Mouse (Mus musculus) midbrain, embryonic 13.5 days (tissue): ENCODE measurements at regions not wholly inside any gene's neighbourhood (a gene's known extent, or its start where the extent isn't known, plus 50 kb on each side); places are given as distances from the start of the nearest gene placed in this dataset.

Source experiments
- ATAC-seq: fragments of 200-750 bp; cut with Nextera tagmentation; 2 replicates; pipeline ENCODE4 v1.8.0; 2017; ENCODE audit warnings: mild to moderate bottlenecking, moderate TSS enrichment, moderate library complexity
- H3K27ac ChIP-seq: fragments of 300-500 bp; sonication (generic); 2 replicates; pipeline ENCODE4 v1.5.1; 2015; ENCODE audit warnings: inconsistent platforms, mild to moderate bottlenecking, moderate library complexity
- H3K27me3 ChIP-seq: fragments of 300-500 bp; sonication (generic); 2 replicates; pipeline ENCODE4 v1.6.1; 2015; ENCODE audit warnings: mild to moderate bottlenecking, inconsistent platforms
- H3K36me3 ChIP-seq: fragments of 300-500 bp; sonication (generic); 2 replicates; pipeline ENCODE4 v1.6.1; 2015; ENCODE audit warnings: mild to moderate bottlenecking, inconsistent platforms
- H3K4me1 ChIP-seq: fragments of 300-500 bp; sonication (generic); replicated peaks from 2 replicates; pipeline ENCODE4 v1.6.1; 2015; ENCODE audit warnings: inconsistent platforms
- H3K4me2 ChIP-seq: fragments of 300-500 bp; sonication (generic); replicated peaks from 2 replicates; pipeline ENCODE4 v1.6.1; 2015; ENCODE audit warnings: moderate library complexity, mild to moderate bottlenecking, inconsistent platforms
- H3K4me3 ChIP-seq: fragments of 300-500 bp; sonication (generic); replicated peaks from 2 replicates; pipeline ENCODE4 v1.5.1; 2015; ENCODE audit warnings: mild to moderate bottlenecking, inconsistent platforms
- H3K9ac ChIP-seq: fragments of 300-500 bp; sonication (generic); replicated peaks from 2 replicates; pipeline ENCODE4 v1.6.1; 2015; ENCODE audit warnings: mild to moderate bottlenecking, inconsistent platforms
- H3K9me3 ChIP-seq: fragments of 300-500 bp; sonication (generic); 2 replicates; pipeline ENCODE4 v1.6.1; 2016; ENCODE audit warnings: mild to moderate bottlenecking, inconsistent platforms
- WGBS: fragments of 180-500 bp; shearing (Covaris S2); methylation state at CpG from one replicate; pipeline ENCODE4 v1.1.7; 2015; 5-methylcytosine and 5-hydroxymethylcytosine counted together

DNA sequence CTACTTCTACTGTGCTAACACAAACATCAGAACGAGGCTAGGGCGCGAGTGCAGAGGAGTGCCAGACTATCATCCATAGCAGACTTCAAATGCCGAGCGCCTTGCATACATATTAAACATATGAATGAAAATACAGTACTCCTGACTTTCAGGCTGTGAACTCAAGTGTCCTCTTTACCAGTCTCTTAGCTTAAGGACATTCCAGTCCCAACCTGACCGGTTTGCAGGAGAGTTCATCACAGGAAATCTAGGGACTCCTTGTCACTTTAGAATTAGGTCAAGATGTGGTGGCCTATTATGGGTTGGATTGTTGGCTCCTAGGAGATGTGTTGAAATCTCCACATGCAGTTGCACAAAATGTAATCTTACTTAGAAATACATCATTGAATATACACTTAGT lies 150.9 kb upstream of the Rbms1 start:
- Histone ChIP-seq H3K9ac (no peak overlapping the region), H3K4me1 (no peaks in the 10 kb centered on the region), H3K4me2 (no peak overlapping the region), H3K27ac (no peak overlapping the region), H3K4me3 (no peak overlapping the region), H3K27me3 (no peaks in the 10 kb centered on the region), H3K9me3 (no peaks in the 10 kb centered on the region), H3K36me3 (no peaks in the 10 kb centered on the region)
- ATAC-seq: no peak
- 84% methylated on average over 6 of the region's 6 CpGs for WGBS

DNA sequence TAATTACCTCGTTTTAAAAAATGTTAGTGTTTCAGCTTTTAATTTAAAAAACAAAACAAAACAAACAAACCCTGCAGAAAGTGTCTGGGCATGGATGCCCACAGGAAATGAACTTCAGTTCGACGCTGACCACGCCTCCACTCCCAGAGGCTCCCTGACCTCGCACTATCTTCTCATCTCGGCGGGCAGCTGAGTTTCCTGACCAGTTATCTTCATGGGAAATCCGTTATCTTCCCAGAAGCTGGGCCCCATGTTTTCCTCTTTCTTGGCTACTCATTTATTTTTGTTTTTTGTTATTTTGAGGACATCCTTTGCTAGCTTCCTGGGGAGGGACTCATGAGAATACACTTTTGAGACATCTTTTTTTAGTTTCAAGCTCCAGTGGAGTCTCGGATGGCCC lies 147.6 kb upstream of the Rbms1 start:
- no peaks in the 10 kb centered on the region for H3K9me3 ChIP-seq
- no peak overlapping the region for H3K4me2 ChIP-seq
- H3K27me3 ChIP-seq: no peaks in the 10 kb centered on the region
- H3K27ac ChIP-seq: no peak overlapping the region
- no peaks in the 10 kb centered on the region for H3K4me1 ChIP-seq
- no peak overlapping the region for H3K9ac ChIP-seq
- no peaks in the 10 kb centered on the region for H3K36me3 ChIP-seq
- 81% methylated on average over 9 of the region's 9 CpGs for WGBS
- H3K4me3 ChIP-seq: no peak overlapping the region
- ATAC-seq: no peak

DNA sequence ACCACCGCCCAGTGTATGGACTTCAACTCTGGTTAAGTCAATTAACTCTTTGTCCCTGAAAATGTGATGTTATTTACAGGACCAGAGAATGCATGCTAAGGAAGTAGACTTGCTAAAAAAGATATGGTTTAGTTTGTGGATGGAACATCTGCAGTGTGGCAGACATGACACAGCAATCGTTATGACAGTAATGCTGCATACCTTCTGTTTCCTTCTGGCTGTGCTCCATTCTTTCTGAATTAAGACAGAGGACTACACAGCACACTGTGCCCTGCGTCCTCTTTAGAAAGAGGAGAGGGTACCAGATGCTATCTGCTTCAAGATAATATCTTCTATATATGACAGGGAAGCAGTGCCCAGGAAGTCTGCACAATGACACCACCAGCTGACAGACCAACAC lies 146.6 kb upstream of the Rbms1 start:
- no peak overlapping the region for H3K9ac ChIP-seq
- H3K9me3 ChIP-seq: no peaks in the 10 kb centered on the region
- H3K4me2 ChIP-seq: no peak overlapping the region
- no peak overlapping the region for H3K27ac ChIP-seq
- WGBS: 87% methylated on average over 3 of the region's 3 CpGs
- H3K36me3 ChIP-seq: no peaks in the 10 kb centered on the region
- H3K27me3 ChIP-seq: no peaks in the 10 kb centered on the region
- ATAC-seq: no peak
- no peaks in the 10 kb centered on the region for H3K4me1 ChIP-seq
- H3K4me3 ChIP-seq: no peak overlapping the region

DNA sequence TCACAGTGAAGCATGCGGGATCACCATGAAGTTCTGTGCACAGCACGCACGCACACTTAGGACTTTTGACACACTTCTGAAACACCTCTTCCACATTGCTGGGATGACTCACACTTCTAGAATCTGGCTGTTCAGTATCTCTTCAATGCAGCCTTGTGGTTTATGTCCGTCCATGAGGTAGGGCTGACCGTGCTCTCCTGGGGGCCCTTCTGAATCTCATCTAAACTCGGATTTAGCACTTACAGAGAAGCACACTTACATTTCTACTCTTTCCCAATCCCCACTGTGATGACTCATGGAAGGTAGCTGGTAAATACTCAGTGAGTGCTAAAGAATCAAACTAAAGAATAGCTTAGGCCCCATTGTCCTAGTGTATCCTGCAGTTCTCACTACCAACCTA lies 142.2 kb upstream of the Rbms1 start:
- H3K4me3 ChIP-seq: no peak overlapping the region
- no peak overlapping the region for H3K27ac ChIP-seq
- H3K4me1 ChIP-seq: no peaks in the 10 kb centered on the region
- 91% methylated on average over 6 of the region's 6 CpGs for WGBS
- no peaks in the 10 kb centered on the region for H3K36me3 ChIP-seq
- H3K9ac ChIP-seq: no peak overlapping the region
- no peaks in the 10 kb centered on the region for H3K9me3 ChIP-seq
- H3K4me2 ChIP-seq: no peak overlapping the region
- ATAC-seq: no peak
- no peaks in the 10 kb centered on the region for H3K27me3 ChIP-seq

DNA sequence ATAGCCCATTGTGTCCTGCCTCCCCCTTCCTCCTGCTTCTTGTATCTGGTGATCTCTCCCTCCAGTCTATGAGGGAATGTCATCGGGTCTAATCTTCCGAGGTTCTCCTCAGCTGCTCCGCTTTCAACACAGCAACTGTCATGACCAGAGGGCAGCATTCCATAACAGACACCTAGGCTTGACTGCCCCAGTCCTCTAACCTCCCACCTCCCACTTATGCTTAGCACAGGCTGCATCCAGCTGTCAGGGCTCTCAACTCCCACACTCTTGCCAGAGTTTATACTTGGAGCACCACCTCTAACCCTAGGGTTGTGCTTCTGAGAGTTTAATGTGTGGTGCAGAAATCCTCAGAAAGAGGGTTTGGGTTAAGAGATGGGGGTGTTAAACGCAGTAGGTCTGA lies 137.9 kb upstream of the Rbms1 start:
- no peaks in the 10 kb centered on the region for H3K4me1 ChIP-seq
- ATAC-seq: no peak
- no peak overlapping the region for H3K9ac ChIP-seq
- H3K9me3 ChIP-seq: no peaks in the 10 kb centered on the region
- no peak overlapping the region for H3K4me2 ChIP-seq
- no peaks in the 10 kb centered on the region for H3K36me3 ChIP-seq
- no peaks in the 10 kb centered on the region for H3K27me3 ChIP-seq
- 94% methylated on average over 4 of the region's 4 CpGs for WGBS
- H3K4me3 ChIP-seq: no peak overlapping the region
- no peak overlapping the region for H3K27ac ChIP-seq

DNA sequence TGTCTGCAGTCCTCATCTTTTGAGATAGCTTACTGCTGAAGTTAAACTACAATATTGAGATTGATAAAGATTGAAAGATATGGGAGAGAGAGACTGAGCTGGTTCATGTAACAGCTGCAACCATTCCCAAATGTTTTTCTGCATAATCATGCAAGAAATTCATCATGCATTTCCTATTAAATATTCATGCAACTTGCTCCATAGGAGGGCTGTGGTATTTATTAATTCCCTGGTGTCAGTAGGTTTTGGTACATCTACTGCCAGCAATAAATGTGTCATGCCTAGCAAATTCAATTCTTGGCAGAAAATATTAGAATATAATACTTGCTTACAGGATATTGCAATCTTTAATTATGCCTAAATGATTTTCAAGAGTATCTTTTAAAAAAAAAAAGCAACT lies 125.5 kb upstream of the Rbms1 start:
- Histone ChIP-seq H3K27me3 (no peaks in the 10 kb centered on the region), H3K36me3 (no peaks in the 10 kb centered on the region), H3K4me3 (no peak overlapping the region), H3K27ac (peak overlapping the region; percentile 26; the same call in 1 of the 2 replicates), H3K9me3 (no peaks in the 10 kb centered on the region), H3K4me2 (no peak overlapping the region), H3K4me1 (no peaks in the 10 kb centered on the region; the same call in 1 of the 2 replicates), H3K9ac (no peak overlapping the region)
- ATAC-seq: no peak

DNA sequence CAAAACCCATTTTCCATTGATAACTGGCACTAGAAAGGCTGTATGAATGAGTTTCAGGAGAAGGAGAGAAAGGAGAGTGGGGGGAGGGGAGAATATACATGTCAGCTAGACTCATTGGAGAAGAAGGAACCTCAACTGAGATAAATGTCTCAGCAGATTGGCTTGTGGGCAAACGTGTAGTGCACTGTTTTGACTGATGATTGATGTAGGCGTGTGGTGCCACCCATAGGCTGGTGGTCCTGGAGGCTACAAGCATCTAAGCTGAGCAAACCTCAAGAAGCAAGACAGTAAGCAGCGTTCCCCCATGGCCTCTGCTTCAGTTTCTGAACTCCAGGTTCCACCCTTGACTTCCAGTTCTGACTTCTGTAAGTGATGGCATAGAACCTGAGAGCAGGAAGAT lies 121.8 kb upstream of the Rbms1 start:
- no peak overlapping the region for H3K4me2 ChIP-seq
- ATAC-seq: no peak
- no peaks in the 10 kb centered on the region for H3K9me3 ChIP-seq
- 77% methylated on average over 3 of the region's 3 CpGs for WGBS
- no peak overlapping the region for H3K4me3 ChIP-seq
- H3K36me3 ChIP-seq: no peaks in the 10 kb centered on the region
- H3K27ac ChIP-seq: no peak overlapping the region
- no peak overlapping the region for H3K9ac ChIP-seq
- no peaks in the 10 kb centered on the region; the same call in 1 of the 2 replicates for H3K4me1 ChIP-seq
- no peaks in the 10 kb centered on the region for H3K27me3 ChIP-seq

DNA sequence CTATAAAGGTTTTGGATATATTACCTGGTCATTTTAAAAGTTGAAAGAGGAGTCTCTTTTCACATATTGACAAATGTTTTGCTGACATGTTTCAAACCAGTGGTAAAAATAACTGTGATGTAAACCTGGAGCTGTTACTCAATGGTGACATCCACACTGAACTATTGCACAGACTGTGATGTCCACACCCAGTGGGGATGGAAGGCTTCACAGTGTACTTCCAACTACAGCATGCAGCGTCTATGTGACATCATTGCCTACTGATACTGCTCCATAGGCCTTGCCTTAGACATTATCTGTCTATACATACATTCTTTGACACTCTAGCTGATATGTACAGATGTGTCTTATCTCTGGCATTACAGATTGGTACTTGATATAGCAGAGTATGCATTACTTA lies 120.1 kb upstream of the Rbms1 start:
- Histone ChIP-seq H3K27ac (no peak overlapping the region), H3K4me2 (no peak overlapping the region), H3K27me3 (no peaks in the 10 kb centered on the region), H3K9ac (no peak overlapping the region), H3K9me3 (no peaks in the 10 kb centered on the region), H3K4me1 (no peaks in the 10 kb centered on the region; the same call in 1 of the 2 replicates), H3K36me3 (no peaks in the 10 kb centered on the region), H3K4me3 (no peak overlapping the region)
- ATAC-seq: no peak
- WGBS: 83% methylated on average over 1 of the region's 1 CpGs

DNA sequence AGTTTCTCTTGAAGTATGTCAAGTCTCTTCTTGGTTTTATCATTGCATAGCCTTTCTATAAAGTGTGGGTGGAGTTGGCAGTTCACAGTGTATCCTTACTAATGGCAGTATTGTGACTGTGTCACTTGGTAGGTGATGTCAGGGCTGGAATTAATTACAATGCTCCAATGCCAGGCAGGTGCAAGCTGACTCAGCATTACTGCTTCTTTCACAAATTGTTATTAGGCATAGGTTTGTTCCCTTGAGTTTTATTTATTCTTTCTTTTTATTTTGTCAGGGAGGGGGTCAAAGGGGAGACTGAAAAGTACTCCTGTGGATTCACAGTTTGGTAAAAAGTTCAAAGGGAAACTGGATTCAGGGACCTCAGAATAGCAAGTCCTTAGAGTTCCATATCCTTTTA lies 119.6 kb upstream of the Rbms1 start:
- Histone ChIP-seq H3K4me3 (no peak overlapping the region), H3K27ac (no peak overlapping the region), H3K9me3 (no peaks in the 10 kb centered on the region), H3K4me1 (no peaks in the 10 kb centered on the region), H3K27me3 (no peaks in the 10 kb centered on the region), H3K4me2 (no peak overlapping the region), H3K36me3 (no peaks in the 10 kb centered on the region), H3K9ac (no peak overlapping the region)
- ATAC-seq: no peak

DNA sequence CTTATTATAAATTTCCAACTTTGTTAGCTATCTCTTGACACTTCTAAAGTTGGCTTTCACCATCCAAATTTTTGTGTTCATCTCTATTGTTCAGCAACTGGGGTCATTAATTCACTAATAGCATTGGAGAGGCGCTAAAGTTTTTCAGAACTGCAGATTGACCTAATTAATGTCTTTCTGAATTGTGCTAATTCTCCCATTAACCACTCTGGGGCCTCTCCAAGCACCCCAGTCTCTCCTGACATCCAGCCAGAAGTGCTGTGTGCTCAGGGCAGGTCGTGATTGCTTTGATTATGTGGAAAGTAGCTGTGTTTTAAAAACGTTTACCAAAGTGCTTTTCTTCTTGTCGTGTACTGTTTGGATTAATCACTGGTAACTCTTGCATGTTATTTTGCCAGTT lies 117.0 kb upstream of the Rbms1 start:
- H3K9me3 ChIP-seq: no peaks in the 10 kb centered on the region
- no peaks in the 10 kb centered on the region for H3K4me1 ChIP-seq
- no peaks in the 10 kb centered on the region for H3K27me3 ChIP-seq
- H3K36me3 ChIP-seq: no peaks in the 10 kb centered on the region
- WGBS: 56% methylated on average over 4 of the region's 4 CpGs
- H3K27ac ChIP-seq: no peak overlapping the region
- ATAC-seq: no peak
- no peak overlapping the region for H3K4me2 ChIP-seq
- no peak overlapping the region for H3K4me3 ChIP-seq
- no peak overlapping the region for H3K9ac ChIP-seq

DNA sequence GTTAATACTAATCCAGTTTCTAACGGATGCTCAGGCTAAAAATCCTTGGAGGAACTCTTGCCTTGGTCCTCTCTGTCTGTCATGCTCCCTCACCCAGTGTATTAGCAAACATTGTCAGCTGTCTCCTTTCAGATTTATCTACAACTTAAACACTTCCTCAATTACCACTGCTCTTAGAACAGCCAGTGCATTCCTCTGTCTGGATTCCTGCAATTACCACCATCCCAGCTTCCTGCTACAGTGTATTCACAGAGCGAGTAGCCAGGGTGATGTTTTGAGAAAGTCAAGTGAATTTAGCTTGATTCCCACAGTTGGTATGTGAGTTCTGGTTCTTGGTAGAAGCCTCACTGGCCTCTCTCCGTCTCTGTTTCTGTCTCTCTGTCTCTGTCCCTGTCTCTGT lies 108.0 kb upstream of the Rbms1 start:
- H3K36me3 ChIP-seq: no peaks in the 10 kb centered on the region
- H3K27ac ChIP-seq: no peak overlapping the region
- H3K4me1 ChIP-seq: no peaks in the 10 kb centered on the region
- WGBS: 75% methylated on average over 3 of the region's 3 CpGs
- no peak overlapping the region for H3K4me2 ChIP-seq
- H3K4me3 ChIP-seq: no peak overlapping the region
- H3K27me3 ChIP-seq: no peaks in the 10 kb centered on the region
- no peak overlapping the region for H3K9ac ChIP-seq
- H3K9me3 ChIP-seq: no peaks in the 10 kb centered on the region
- ATAC-seq: no peak

DNA sequence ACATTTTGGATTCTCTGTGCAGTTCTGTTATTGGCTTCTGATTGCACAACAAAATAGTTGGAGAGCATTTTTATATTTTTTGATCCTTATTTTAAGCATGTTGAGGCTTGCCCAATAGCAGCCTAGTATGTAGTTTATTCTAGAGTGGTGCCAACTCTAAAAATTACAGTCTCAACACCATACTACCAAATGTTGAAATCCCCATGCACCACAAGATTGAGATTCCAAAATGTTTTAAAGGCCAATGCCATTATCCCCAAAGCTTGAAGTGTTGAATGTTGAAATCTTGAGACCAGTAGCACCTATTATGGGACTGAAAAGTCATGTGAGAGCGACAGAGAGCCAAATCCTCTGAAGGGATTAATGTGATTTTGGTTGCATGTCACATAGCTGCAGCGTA lies 104.9 kb upstream of the Rbms1 start:
- WGBS: 71% methylated on average over 2 of the region's 2 CpGs
- H3K4me3 ChIP-seq: no peak overlapping the region
- no peak overlapping the region for H3K27ac ChIP-seq

DNA sequence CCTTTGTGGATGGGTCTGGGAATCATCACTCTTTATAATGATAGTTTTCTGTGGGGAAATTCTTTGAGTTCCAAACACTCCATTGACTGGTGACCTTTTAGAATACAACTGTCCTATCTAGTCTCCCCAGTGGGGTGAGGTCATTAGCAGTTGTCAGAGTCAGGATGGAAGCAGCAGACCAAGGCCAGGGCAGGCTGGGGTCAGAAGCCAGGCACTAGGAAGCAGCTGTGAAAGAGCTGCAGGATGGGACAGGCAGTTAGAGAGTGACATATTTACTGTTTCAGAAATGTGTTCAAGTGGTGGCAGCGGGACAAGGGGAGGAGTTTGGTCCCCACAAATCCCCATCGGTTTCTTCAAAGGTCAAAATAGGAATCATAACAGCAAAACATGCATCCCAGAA lies 99.1 kb upstream of the Rbms1 start:
- no peak overlapping the region for H3K27ac ChIP-seq
- no peak for ATAC-seq
- H3K4me1 ChIP-seq: 0 out of 2 replicates have a peak, but pooled peaks cover 4% of the 10 kb centered on the region
- H3K4me3 ChIP-seq: no peak overlapping the region
- WGBS: 90% methylated on average over 2 of the region's 2 CpGs
- H3K4me2 ChIP-seq: no peak overlapping the region
- H3K9ac ChIP-seq: no peak overlapping the region
- no peaks in the 10 kb centered on the region for H3K9me3 ChIP-seq
- H3K27me3 ChIP-seq: no peaks in the 10 kb centered on the region
- no peaks in the 10 kb centered on the region for H3K36me3 ChIP-seq

More for the DNA sequence above, 104.9 kb upstream of the Rbms1 start:
- Histone ChIP-seq H3K9me3 (no peaks in the 10 kb centered on the region), H3K9ac (no peak overlapping the region), H3K4me2 (no peak overlapping the region), H3K4me1 (no peaks in the 10 kb centered on the region), H3K27me3 (no peaks in the 10 kb centered on the region), H3K36me3 (no peaks in the 10 kb centered on the region)
- ATAC-seq: no peak
